Mouse (Mus musculus) forebrain, embryonic 14.5 days (tissue): Measurements from ENCODE around the gene D430019H16Rik. TPM values are rescaled to one million over a fixed set of nuclear protein-coding genes. Genes with fewer than 3 reads are reported as not detected.

Experiments
- ATAC-seq: fragments of 200-750 bp; cut with Nextera tagmentation; 2 replicates; pipeline ENCODE4 v1.8.0; 2017; ENCODE audit warnings: mild to moderate bottlenecking, moderate library complexity
- DNase-seq: peaks from one replicate; pipeline ENCODE4 v3.0.0-alpha.2; 2015; ENCODE audit warnings: low spot score
- H3K27ac ChIP-seq: fragments of 300-500 bp; sonication (generic); 2 replicates; pipeline ENCODE4 v1.5.1; 2014; ENCODE audit warnings: low read depth, mild to moderate bottlenecking, control low read depth, low read length, moderate library complexity
- H3K27me3 ChIP-seq: fragments of 300-500 bp; sonication (generic); replicated peaks from 2 replicates; pipeline ENCODE4 v1.6.1; 2014; ENCODE audit warnings: low read length, control low read depth, mixed read lengths; ENCODE audit not compliant: control insufficient read depth, insufficient read depth
- H3K36me3 ChIP-seq: fragments of 300-500 bp; sonication (generic); 2 replicates; pipeline ENCODE4 v1.6.1; 2014; ENCODE audit warnings: low read length, control low read depth; ENCODE audit not compliant: control insufficient read depth, insufficient read depth
- H3K4me1 ChIP-seq: fragments of 300-500 bp; sonication (generic); 2 replicates; pipeline ENCODE4 v1.6.1; 2014; ENCODE audit warnings: antibody characterized with exemption, low read length, control low read depth; ENCODE audit not compliant: control insufficient read depth, insufficient read depth
- H3K4me2 ChIP-seq: fragments of 300-500 bp; sonication (generic); 2 replicates; pipeline ENCODE4 v1.6.1; 2014; ENCODE audit warnings: mild to moderate bottlenecking, control low read depth, low read length
- H3K4me3 ChIP-seq: fragments of 300-500 bp; sonication (generic); 2 replicates; pipeline ENCODE4 v1.5.1; 2014; ENCODE audit warnings: low read depth, low read length, control low read depth
- H3K9ac ChIP-seq: fragments of 300-500 bp; sonication (generic); 2 replicates; pipeline ENCODE4 v1.6.1; 2014; ENCODE audit warnings: mild to moderate bottlenecking, low read length, control low read depth, moderate library complexity
- H3K9me3 ChIP-seq: fragments of 300-500 bp; sonication (generic); replicated peaks from 2 replicates; pipeline ENCODE4 v1.6.1; 2016; ENCODE audit warnings: low read length, control low read depth, mixed read lengths; ENCODE audit not compliant: control insufficient read depth
- WGBS: fragments of 180-500 bp; shearing (Covaris S2); extraction: QIAGEN DNeasy Blood & Tissue Kit; methylation state at CpG from one replicate; pipeline ENCODE4 v1.1.7; 2014; 5-methylcytosine and 5-hydroxymethylcytosine counted together
- polyA plus RNA-seq: library from polyadenylated mRNA; unstranded; fragments of >200 nt; fragmentation: Nextera tagmentation; extraction: Ambion mirVana; gene quantifications from 2 replicates; pipeline ENCODE4 v1.2.1, GENCODE M21; 2014

The D430019H16Rik gene
- 19.4 and 21.7 TPM in 2 replicates for polyA plus RNA-seq

- under 1% methylated on average over 36 of the region's 38 CpGs for WGBS
- peak; percentile 92 for ATAC-seq
- Histone ChIP-seq H3K4me3 (peak within 1 kb of the TSS; percentile 78), H3K27ac (peak within 1 kb of the TSS; percentile 82), H3K4me2 (peak within 1 kb of the TSS; percentile 64), H3K4me1 (peaks cover 17% of the 10 kb centered on the region), H3K36me3 (no peaks in the 10 kb centered on the region), H3K9ac (peak within 1 kb of the TSS; percentile 91), H3K9me3 (no peaks in the 10 kb centered on the region), H3K27me3 (no peaks in the 10 kb centered on the region)
- DNase-seq = peak; percentile 90
These were observed at the start of gene D430019H16Rik for GRCm38 (mm10) chr12:105453670-105454257. Gene D430019H16Rik (plus strand): TSS chr12:105453856.

GRCm38 (mm10) chr12:105406008-105406407 is 47.6 kb upstream of the D430019H16Rik start:
- H3K27me3 ChIP-seq = no peaks in the 10 kb centered on the region
- no peak overlapping the region for H3K27ac ChIP-seq
- no peaks in the 10 kb centered on the region for H3K9me3 ChIP-seq
- H3K36me3 ChIP-seq = no peaks in the 10 kb centered on the region
- H3K4me2 ChIP-seq = no peak overlapping the region
- H3K4me1 ChIP-seq = no peaks in the 10 kb centered on the region
- 82% methylated on average over 6 of the region's 6 CpGs for WGBS
- ATAC-seq (no peak), DNase-seq (no peak)
- no peak overlapping the region for H3K9ac ChIP-seq
- no peak overlapping the region for H3K4me3 ChIP-seq

- H3K9me3 ChIP-seq = no peaks in the 10 kb centered on the region
- H3K27me3 ChIP-seq = no peaks in the 10 kb centered on the region
- WGBS = 90% methylated on average over 8 of the region's 8 CpGs
- H3K4me3 ChIP-seq = no peak overlapping the region
- H3K4me2 ChIP-seq = no peak overlapping the region
- H3K27ac ChIP-seq = no peak overlapping the region
- no peak overlapping the region for H3K9ac ChIP-seq
- DNase-seq (no peak), ATAC-seq (no peak)
- H3K4me1 ChIP-seq = no peaks in the 10 kb centered on the region
- H3K36me3 ChIP-seq = no peaks in the 10 kb centered on the region
These were observed 39.7 kb upstream of the D430019H16Rik start for GRCm38 (mm10) chr12:105413909-105414308.

GRCm38 (mm10) chr12:105420476-105420875 is 33.2 kb upstream of the D430019H16Rik start:
- Histone ChIP-seq H3K27me3 (no peaks in the 10 kb centered on the region), H3K4me3 (no peak overlapping the region), H3K36me3 (no peaks in the 10 kb centered on the region), H3K4me1 (no peaks in the 10 kb centered on the region), H3K9ac (no peak overlapping the region), H3K9me3 (no peaks in the 10 kb centered on the region), H3K4me2 (no peak overlapping the region), H3K27ac (no peak overlapping the region)
- DNase-seq (no peak), ATAC-seq (no peak)
- WGBS = 55% methylated on average over 6 of the region's 6 CpGs

- H3K4me2 ChIP-seq = no peak overlapping the region
- no peak overlapping the region for H3K9ac ChIP-seq
- H3K4me1 ChIP-seq = no peaks in the 10 kb centered on the region
- DNase-seq (no peak), ATAC-seq (no peak)
- H3K9me3 ChIP-seq = no peaks in the 10 kb centered on the region
- H3K36me3 ChIP-seq = no peaks in the 10 kb centered on the region
- WGBS = 81% methylated on average over 7 of the region's 7 CpGs
- H3K4me3 ChIP-seq = no peak overlapping the region
- no peaks in the 10 kb centered on the region for H3K27me3 ChIP-seq
- no peak overlapping the region for H3K27ac ChIP-seq
These were observed 27.1 kb upstream of the D430019H16Rik start for GRCm38 (mm10) chr12:105426541-105426940.

GRCm38 (mm10) chr12:105427039-105427757 is 26.5 kb upstream of the D430019H16Rik start:
- no peaks in the 10 kb centered on the region for H3K36me3 ChIP-seq
- ATAC-seq (peak; percentile 83), DNase-seq (peak; percentile 95)
- no peak overlapping the region for H3K4me2 ChIP-seq
- 24% methylated on average over 10 of the region's 10 CpGs for WGBS
- H3K9me3 ChIP-seq = no peaks in the 10 kb centered on the region
- H3K27me3 ChIP-seq = no peaks in the 10 kb centered on the region
- H3K27ac ChIP-seq = no peak overlapping the region
- no peaks in the 10 kb centered on the region for H3K4me1 ChIP-seq
- no peak overlapping the region for H3K9ac ChIP-seq
- no peak overlapping the region for H3K4me3 ChIP-seq

- Histone ChIP-seq H3K4me2 (no peak overlapping the region), H3K4me1 (no peaks in the 10 kb centered on the region), H3K4me3 (no peak overlapping the region), H3K36me3 (no peaks in the 10 kb centered on the region), H3K9ac (no peak overlapping the region), H3K27ac (no peak overlapping the region), H3K9me3 (no peaks in the 10 kb centered on the region), H3K27me3 (no peaks in the 10 kb centered on the region)
- ATAC-seq (no peak), DNase-seq (peak; percentile 38)
- 56% methylated on average over 3 of the region's 3 CpGs for WGBS
These were observed 21.8 kb upstream of the D430019H16Rik start for GRCm38 (mm10) chr12:105431872-105432271.

GRCm38 (mm10) chr12:105432807-105433206 is 20.8 kb upstream of the D430019H16Rik start:
- Histone ChIP-seq H3K4me1 (no peaks in the 10 kb centered on the region), H3K9ac (no peak overlapping the region), H3K4me3 (no peak overlapping the region), H3K4me2 (no peak overlapping the region), H3K27me3 (no peaks in the 10 kb centered on the region), H3K27ac (no peak overlapping the region), H3K36me3 (no peaks in the 10 kb centered on the region), H3K9me3 (no peaks in the 10 kb centered on the region)
- no peak for DNase-seq
- no peak for ATAC-seq
- WGBS = 84% methylated on average over 3 of the region's 3 CpGs

GRCm38 (mm10) chr12:105438259-105438658 is 15.4 kb upstream of the D430019H16Rik start:
- no peaks in the 10 kb centered on the region for H3K36me3 ChIP-seq
- DNase-seq (no peak), ATAC-seq (no peak)
- no peaks in the 10 kb centered on the region for H3K9me3 ChIP-seq
- H3K27me3 ChIP-seq = no peaks in the 10 kb centered on the region
- 59% methylated on average over 5 of the region's 5 CpGs for WGBS
- no peak overlapping the region for H3K4me3 ChIP-seq
- no peak overlapping the region for H3K27ac ChIP-seq
- no peaks in the 10 kb centered on the region for H3K4me1 ChIP-seq
- no peak overlapping the region for H3K4me2 ChIP-seq
- H3K9ac ChIP-seq = no peak overlapping the region
